Mouse (Mus musculus) thymus, postnatal 14 days (tissue): ENCODE data around the gene Hist2h2ac.
"Not testable (repeated sequence)": the region's sequence is repeated elsewhere in the genome, so short reads cannot be mapped to it uniquely, and the experiment has no call there.

Experiments used
- DNase-seq: peaks from one replicate; pipeline ENCODE4 v3.0.0; 2021

Gene Hist2h2ac

DNA sequence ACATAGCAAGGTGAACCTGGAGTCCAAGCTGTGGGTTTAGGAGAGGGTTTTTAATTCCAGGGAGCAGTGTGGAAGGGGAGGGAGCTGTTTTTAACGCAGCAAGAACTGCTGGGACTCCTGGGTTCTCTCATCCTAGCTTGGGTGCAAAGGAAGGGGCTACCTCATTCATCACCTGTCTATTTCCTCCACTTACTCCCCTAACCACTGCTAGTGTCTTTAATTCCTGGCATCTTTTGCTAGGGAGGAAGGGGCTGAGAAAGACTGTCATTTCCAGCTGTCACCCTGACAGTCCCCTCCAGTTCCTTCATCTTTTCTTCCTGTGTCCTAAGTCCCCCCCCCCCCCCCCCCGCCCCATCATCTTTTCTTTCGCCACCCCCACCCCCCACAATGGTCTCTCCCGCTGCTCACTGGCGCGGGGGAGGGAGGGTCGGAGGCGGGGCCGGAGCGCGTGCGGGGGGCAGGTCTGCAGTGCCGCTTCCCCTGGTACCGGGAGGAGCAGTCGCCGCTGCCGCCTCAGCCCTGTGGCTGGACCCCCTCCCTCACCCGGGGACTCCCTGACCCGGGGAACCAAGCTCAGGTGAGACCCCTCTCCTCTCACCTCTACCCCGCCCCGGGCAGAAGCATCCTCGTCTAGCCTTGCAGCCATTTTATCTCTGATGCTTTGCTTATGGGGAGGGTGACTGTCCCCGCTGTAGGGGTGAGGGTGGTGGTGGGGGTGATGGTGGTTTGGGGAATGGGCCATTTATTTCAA, 39.8 kb downstream of the Hist2h2ac start, which contains the start of gene Sv2a:
Gene Sv2a (plus strand): TSS at position 425 of the 751 bp plus-strand sequence.
- peak; percentile 68 for DNase-seq

DNA sequence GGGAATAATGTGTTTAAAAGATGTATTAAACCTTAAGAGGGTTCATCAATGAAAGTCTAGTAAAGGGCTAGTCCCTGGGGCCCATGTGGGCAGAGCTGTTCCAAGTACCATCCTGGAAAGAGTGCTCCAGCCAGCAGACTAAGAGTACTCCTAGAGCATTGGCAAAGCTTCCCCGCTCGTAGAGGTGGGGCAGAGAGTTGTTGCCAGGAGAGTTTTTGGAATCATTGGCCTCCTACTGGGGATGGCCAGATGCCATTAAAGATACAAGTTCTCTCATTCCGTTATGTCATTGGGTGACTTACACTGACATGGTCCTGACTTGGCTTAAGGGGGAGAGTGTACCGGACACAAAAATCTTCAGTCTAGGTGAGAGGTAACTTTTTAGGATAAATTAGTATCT, 41.1 kb downstream of the Hist2h2ac start:
- no peak for DNase-seq

DNA sequence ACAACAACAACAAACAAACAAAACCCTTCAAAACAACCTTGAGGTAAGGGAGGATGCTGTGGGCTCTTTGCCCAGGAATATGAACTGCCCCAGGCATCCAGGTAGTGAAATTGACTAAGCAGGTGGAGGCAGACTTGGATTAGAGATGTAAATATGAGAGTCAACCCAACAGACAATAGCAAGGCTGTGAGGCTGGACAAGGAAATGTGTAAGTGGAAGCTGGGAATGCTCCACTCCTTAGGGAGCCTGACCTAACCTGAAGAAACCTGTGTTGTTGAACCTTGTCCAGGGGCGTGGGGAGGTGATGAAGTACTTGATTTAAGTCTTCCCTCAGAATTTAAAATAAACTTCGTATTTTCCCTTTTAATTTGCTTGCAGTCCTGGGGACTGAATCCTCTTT, 41.8 kb downstream of the Hist2h2ac start:
- no peak for DNase-seq

DNA sequence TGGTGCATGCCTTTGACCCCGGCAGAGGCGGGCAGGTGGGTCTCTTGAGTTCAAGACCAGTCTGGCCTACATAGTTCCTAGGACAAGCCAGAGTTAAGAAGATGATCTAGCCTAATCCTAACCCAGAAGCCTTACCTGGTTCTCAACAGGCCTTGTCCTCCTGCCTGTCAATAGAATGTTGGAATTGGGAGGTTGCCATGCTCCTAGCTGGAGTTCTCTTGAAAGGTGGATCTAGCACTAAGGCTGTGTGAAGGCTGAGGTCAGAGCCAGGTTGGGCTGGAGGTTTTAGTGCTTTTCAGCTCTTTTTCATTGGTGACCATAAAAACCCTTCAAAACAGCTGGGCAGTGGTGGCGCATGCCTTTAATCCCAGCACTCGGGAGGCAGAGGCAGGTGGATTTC, 42.3 kb downstream of the Hist2h2ac start:
- DNase-seq, result no peak

DNA sequence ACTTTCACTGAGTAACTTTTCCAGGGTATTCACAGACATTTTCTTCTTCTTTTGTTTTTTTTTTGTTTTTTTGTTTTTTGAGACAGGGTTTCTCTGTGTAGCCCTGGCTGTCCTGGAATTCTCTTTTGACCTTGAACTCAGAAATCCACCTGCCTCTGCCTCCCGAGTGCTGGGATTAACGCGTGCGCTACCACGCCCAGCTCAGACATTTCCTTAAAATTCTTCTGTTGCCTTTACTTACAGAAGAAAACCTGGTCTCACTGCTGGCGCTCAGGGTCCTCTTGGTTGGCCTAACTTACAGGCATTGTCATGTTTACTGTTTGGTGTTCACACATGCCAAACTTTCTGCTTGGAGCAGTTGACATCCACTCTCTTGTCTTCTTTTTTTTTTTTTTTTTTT, 45.4 kb downstream of the Hist2h2ac start:
- no peak for DNase-seq

DNA sequence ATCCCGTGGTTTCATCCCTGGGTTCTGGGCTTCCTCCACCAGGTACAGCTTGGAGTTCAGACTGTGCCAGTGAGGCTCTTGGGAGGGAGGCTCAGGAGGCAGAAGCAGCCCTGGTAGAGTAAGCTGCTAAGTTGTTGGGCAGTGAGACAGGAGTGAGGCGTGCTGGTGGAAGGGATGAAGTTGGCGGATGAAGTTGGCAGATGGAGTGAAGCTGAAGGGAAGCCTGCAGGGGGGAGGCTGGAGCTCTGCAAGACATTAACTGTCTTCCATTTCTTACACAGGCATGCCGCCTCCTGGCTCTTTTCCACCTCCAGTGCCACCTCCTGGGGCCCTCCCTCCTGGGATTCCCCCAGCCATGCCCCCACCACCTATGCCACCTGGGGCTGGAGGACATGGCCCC, 46.6 kb downstream of the Hist2h2ac start:
- DNase-seq, result not testable (repeated sequence)

DNA sequence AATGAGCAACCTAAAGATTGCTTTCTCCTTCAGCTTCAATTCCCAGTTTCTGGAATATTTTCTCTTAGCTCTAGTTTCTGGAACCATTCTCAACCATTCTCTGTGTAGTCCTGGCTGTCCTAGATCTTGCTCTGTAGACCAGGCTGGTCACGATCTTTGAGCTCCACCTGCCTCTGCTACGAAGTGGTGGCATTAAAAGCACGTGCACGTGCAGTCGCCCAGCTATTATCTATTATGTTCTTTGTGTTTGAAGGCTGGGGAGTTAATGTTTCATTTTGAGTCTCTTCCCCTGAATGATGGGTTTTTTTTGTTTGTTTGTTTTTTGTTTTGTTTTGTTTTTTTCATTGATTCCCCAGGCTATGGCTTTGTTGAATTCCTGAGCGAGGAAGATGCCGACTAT, 47.5 kb downstream of the Hist2h2ac start:
- DNase-seq, result no peak

DNA sequence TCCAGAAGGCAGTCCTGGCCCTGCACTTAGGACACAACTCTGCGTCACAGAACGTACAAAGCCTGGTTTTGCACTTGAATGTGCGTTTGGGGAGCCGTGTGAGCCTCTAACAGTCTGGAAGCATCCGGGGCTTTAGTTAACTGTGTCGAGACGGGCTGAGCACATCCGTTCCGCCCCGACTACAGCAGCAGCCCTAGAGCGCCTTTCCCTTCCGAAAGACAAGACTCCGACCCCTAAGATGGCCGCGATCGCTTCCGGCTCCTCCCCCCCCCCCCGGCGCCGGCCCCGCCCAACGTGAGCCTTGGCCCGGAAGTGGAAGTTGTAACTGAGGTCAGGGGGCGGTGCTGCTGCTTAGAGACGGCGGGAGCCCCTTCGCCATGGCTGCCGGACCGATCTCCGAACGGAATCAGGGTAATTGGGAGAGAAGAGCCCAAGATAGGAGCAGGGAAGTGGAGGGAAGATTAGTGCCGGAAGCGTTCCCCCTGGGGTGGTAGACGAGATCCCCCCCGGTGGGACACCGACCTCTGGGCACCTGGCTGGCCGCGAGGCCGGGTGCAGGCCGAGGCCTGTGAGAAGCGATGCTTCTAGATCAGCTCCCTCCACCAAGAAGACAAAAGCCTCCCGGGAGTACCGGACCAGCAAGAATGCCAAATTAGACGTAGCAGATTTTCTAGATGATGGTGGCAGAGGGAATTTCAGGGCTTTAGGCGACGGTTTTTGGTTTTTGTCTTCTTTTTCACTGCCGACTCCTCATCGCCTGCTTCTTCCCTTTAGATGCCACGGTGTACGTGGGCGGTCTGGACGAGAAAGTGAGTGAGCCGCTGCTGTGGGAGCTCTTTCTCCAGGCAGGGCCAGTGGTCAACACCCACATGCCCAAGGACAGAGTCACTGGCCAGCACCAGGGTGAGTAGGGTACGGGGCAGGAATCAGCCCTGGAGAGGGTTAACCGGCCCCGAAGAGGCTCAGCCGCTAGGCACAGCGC, 48.2 kb downstream of the Hist2h2ac start, which contains the start of gene Sf3b4:
Gene Sf3b4 (plus strand): TSS at position 136 of the 982 bp plus-strand sequence.
- DNase-seq, result peak; percentile 87

DNA sequence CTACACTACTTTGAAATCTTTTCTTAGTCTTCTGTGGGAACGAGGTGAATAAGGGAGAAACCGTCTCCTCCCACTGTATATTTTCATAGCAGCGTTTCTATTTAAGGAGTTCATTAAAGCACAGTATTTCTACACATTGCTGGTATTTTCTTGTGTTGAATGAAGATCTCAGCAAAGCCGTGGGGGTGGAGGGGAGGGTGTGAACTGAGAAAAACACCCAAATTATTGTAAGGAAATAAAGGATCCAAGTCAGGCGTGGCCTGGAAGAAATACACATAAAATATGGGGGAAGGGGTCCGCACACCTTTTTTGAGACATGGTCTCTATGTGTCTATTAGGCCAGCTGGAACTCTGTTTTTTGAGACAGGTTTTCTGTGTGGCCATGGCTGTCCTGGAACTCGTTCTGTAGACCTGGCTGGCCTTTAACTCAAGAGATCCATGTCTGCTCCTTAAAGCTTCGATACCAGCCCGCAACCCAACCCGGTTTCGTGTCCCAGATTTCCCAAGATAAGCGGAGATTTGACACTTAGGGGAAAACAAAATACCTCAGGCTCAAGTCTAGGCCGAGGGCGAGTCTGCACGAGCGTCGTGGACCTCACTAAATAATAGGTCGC, 49.0 kb downstream of the Hist2h2ac start:
- DNase-seq, result no peak

DNA sequence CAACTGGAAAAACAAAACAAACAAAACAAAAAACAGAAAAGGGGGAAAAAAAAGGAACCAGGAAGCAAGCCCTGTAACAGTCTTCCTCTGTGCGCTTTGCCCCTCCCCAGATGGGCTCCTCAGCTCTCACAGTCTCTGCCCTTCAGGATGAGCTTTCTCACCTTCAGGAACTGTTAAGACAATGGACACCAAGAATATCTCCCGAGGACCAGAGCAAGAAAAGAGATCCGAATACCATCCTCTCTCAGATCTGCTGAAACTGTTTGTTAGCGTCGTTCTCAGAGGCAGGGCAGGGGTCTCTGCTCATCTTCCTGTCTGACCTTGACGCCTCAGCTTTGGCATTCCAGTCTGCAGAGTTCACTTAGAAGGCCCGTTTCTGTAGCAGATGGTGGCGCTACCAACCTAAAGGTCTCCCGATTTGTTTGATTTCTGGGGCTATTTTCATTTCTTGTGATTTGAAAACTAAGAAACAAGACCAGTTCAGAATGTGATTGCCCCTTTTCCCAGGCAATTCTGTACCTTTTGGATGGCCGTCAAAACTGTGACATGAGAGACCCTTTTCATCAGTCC, 49.6 kb downstream of the Hist2h2ac start:
- DNase-seq, result peak; percentile 37
